Mouse (Mus musculus) bone marrow macrophage, adult 2 months (primary cell): ENCODE measurements around the gene Eef1e1. TPM values are rescaled to one million over a fixed set of nuclear protein-coding genes. Genes with fewer than 3 reads are reported as not detected.
"Not testable (repeated sequence)": the region's sequence is repeated elsewhere in the genome, so short reads cannot be mapped to it uniquely, and the experiment has no call there.

ENCODE experiments used
- H3K27ac ChIP-seq: 2 replicates; pipeline ENCODE4 v1.5.1; 2012; ENCODE audit warnings: low read depth, low read length; ENCODE audit not compliant: insufficient read depth
- H3K4me1 ChIP-seq: 2 replicates; pipeline ENCODE4 v1.6.1; 2012; ENCODE audit warnings: low read length; ENCODE audit not compliant: control insufficient read depth, insufficient read depth
- H3K4me3 ChIP-seq: 2 replicates; pipeline ENCODE4 v1.5.1; 2012; ENCODE audit warnings: mild to moderate bottlenecking, low read length, moderate library complexity; ENCODE audit not compliant: insufficient read depth
- CTCF ChIP-seq: IDR thresholded peaks from 2 replicates; pipeline ENCODE4 v1.5.1; 2012; ENCODE audit warnings: low read depth, mild to moderate bottlenecking, low read length, moderate library complexity
- POLR2A ChIP-seq: IDR thresholded peaks from 2 replicates; pipeline ENCODE4 v1.6.1; 2012; ENCODE audit warnings: mild to moderate bottlenecking, low read depth, low read length, borderline replicate concordance
- polyA plus RNA-seq: library from polyadenylated mRNA; stranded (reverse); fragments of >200 nt; gene quantifications from 2 replicates; pipeline ENCODE4 v1.2.4, GENCODE M21; 2012; ENCODE audit not compliant: missing spikeins, insufficient read depth, insufficient read length

Eef1e1 gene
- polyA plus RNA-seq, 1 experiment, result 8.9 TPM

DNA sequence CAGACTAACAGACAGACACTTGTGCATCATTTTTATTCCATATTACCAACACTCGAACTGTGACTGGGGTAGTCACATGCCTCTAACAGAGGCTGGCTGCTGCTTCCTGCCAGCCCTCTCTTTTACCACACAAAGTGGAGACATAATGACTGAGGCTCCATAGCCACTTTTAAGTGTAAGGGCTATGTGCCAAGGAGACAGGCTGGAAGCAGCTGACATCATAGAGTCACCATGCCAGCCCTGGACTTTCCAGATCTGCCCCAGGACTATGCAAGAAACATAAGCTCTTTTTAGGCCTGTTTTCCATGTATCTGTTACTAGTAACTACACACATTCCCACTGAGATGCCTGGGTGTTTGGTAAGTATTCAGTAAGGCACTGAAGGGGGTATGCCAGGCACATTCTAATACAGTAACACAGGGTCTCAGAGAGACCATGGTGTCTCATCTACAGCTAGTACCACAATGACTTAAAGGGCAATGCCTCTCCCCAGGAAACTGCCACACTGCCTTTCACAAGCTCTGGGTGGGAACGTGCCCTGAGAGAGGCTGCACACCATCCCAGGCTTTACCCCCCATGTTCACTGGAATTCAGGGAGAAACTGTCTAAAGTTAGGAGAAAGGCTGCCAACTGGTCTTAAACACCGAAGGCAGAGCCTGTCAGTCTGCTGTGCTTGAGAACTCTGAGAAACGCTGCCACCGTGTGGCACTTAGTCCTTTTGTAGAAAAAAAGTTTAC, 33.2 kb downstream of the Eef1e1 start:
- Histone ChIP-seq H3K4me3 (no peak overlapping the region), H3K4me1 (peaks cover 9% of the 10 kb centered on the region), H3K27ac (no peak overlapping the region)
- no peak for TF ChIP-seq CTCF

DNA sequence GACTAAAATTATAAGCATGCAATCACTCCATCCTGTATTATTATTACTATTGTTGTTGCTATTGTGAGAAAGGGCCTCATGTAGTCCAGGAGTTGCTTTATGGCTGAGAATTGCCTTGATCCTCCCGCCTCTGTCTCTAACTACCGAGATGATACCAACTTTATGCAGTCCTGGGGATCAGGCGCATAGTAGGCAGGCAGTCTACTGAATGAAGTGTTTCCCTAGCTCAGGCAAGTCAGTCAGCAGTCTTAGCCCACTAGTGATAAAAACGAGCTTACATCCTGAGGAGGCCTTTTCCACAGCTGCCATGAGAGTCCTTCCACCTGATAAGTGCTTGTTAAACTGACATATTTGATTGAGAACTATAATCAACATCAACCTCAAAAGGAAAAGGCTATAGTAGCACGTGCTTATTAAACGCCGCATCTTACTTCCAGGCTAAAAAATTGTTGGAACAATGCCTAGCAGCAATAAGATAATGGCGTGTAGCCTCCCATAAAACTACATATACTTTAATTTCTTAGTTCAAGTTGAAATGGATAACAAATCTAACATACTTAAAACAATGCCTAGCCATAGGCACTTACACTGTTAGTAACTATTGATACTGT, 34.5 kb downstream of the Eef1e1 start:
- Histone ChIP-seq H3K4me3 (no peak overlapping the region), H3K27ac (no peak overlapping the region), H3K4me1 (peaks cover 9% of the 10 kb centered on the region)
- TF ChIP-seq POLR2A, result no peak
- no peak for TF ChIP-seq CTCF

DNA sequence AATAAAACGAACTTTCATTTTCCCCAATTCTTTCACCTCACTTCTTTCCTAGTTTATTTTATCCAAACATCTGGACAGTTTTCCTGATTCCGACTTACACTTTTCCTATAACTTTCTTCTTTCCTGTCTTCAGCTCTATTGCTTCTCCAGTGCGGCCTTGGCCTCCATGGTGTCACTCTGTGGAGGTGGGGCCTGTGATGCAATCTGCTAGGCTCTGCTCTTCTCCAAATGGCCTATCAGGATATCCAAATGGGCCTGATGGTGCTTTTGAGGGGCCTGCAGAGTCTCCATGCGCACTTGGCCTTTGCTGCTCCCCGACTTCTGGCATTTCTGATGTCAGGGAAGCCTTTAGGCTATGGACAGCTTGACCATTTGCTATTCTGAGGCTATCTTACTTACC, 35.6 kb downstream of the Eef1e1 start:
- no peak for TF ChIP-seq POLR2A
- no peak for TF ChIP-seq CTCF
- no peak overlapping the region for H3K27ac ChIP-seq
- peaks cover 9% of the 10 kb centered on the region for H3K4me1 ChIP-seq
- no peak overlapping the region for H3K4me3 ChIP-seq

DNA sequence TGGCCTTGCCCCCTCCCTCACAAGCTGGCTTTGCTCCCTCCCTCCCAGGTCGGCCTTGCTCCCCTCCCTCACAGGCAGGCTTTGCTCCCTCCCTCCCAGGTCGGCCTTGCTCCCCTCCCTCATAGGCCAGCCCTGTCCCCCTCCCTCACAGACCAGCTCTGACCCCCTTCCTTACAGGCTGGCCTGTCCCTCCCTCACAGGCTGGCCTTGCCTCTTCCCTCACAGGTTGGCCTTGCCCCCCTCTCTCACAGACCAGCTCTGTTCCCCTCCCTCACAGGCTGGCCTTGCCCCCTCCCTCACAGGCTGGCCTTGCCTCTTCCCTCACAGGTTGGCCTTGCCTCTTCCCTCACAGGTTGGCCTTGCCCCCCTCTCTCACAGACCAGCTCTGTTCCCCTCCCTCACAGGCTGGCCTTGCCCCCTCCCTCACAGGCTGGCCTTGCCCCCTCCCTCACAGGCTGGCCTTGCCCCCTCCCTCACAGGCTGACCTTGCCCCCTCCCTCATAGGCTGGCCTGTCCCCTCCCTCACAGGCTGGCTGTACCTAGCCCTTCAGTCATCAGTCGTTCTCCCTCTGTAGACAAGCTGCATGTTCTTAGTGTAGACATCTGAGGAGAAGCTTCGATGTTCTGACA, 40.7 kb downstream of the Eef1e1 start:
- peaks cover 17% of the 10 kb centered on the region for H3K4me1 ChIP-seq

DNA sequence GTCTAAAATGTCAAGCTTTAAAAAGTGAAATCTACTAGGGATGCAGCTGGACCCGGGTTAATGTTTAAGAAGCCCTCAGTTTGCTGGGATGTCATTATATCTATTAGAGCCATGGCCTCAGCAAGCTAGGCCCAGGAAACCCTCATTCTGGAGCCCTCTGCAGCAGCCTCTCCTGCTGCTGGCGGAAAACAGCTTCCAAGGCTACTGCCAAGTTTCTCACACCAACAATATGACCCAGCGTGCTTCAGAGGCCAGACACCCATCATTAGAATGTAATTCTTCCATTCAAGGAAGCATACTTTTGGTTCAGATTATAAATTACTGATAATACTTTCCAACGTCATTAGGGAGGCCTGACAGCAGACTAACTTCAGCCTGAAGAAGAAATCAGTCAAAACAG, 42.0 kb downstream of the Eef1e1 start:
- no peak for TF ChIP-seq POLR2A
- TF ChIP-seq CTCF, result no peak
- Histone ChIP-seq H3K4me3 (no peak overlapping the region), H3K4me1 (peaks cover 18% of the 10 kb centered on the region), H3K27ac (no peak overlapping the region)

More for the DNA sequence above, 40.7 kb downstream of the Eef1e1 start:
- H3K4me3 ChIP-seq, H3K27ac ChIP-seq: not testable (repeated sequence)

DNA sequence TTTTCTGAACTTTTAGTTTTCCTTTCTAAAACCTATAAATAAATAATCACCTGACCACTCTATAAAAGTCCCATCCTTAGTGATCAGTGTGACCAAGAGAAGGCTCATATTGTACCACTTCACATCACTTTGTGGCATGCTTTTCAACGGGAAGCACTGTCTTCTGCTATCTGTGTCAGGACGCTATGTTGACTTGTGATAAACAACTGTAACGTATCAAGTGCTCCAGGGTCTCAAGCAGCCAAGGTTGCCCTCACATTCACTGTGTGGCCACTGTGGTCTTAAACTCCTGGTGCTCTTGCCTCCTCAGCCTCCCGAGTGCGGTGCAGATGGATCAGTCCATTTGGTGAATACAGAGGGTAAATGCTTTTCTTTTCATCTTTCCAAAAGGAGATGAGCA, 43.2 kb downstream of the Eef1e1 start:
- Histone ChIP-seq H3K27ac (no peak overlapping the region), H3K4me1 (peaks cover 18% of the 10 kb centered on the region), H3K4me3 (no peak overlapping the region)
- TF ChIP-seq POLR2A (no peak), CTCF (no peak)

DNA sequence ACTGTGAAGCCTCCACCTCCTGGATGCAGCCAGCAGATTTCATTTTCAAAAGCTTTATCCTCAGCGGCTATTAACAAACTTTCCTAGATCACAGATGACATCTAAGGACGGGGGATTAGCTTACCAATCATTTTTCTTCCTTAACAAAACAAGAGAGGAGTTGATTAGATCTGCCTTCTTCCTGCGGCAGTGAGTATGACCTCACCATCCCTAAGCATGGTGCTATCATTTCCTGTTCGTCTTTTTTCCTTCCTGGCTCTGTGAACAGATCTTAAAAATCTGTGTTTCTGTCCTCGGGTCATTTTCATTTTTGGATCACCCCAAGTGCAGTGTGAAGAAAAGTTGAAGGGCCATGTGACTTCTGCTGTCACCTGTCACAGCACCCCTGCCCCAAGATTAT, 44.6 kb downstream of the Eef1e1 start:
- Histone ChIP-seq H3K4me3 (no peak overlapping the region), H3K4me1 (peaks cover 18% of the 10 kb centered on the region), H3K27ac (peak overlapping the region; percentile 20)
- no peak for TF ChIP-seq POLR2A
- TF ChIP-seq CTCF, result no peak

DNA sequence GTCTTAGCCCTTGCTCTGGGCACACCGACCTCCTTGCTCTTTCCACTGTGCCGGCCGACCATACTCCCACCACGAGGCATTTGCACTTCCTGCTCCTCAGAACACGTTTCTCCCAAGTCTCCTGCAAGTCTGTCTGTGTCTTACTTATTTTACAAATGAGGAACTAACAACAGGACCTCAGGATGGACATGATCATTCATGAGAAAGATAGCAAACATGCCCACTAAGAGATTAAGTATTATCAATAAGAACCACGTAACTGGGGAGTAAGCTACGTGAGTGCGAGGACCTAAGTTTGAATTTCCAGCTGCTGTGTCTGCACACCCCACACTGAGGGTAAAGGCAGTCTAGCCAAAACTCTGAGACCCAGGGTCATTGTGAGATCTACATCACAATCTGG, 45.3 kb downstream of the Eef1e1 start:
- peak overlapping the region; percentile 21 for H3K27ac ChIP-seq
- TF ChIP-seq POLR2A, result no peak
- TF ChIP-seq CTCF, result no peak
- no peak overlapping the region for H3K4me3 ChIP-seq
- H3K4me1 ChIP-seq, result peaks cover 18% of the 10 kb centered on the region

DNA sequence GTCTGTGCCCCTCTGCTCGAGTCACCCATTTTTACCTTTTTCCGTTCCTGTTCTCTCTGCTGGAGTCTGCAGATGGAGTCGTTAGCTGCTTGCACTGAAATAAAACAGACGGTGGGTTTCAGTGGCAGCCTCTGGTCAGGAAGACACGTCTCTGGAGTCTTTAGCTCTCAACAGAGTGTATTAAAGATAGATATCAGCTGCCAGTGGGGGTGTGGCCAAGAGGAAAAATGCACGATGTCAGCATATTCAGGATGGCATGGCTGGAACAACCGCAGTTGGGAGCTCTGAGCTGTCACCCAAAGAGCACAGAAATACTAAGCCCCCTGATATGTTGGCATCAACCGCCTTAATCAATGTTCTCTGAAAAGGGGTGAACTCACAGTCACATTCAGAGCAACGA, 46.2 kb downstream of the Eef1e1 start:
- TF ChIP-seq POLR2A (no peak), CTCF (no peak)
- no peak overlapping the region for H3K4me3 ChIP-seq

DNA sequence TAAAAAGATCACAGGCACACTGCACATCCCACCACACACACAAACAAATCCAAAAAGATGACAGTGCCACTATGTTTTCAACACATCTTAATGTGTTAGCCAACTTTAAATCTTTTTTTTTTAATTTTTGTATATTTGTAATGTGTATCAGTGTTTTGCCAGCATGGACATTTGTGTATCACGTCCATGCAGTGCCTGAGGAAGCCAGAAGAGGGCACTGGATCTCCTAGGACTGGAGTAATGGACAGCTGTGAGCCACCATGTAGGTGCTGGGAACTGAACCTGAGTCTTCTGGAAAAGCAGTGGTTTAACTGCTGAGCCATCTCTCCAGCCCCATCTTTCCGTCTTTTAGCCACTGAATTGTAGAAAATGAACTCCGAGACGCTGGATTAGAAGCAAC, 46.7 kb downstream of the Eef1e1 start:
- H3K4me1 ChIP-seq, result peaks cover 18% of the 10 kb centered on the region

More for the DNA sequence above, 46.2 kb downstream of the Eef1e1 start:
- peaks cover 18% of the 10 kb centered on the region for H3K4me1 ChIP-seq
- H3K27ac ChIP-seq, result no peak overlapping the region

More for the DNA sequence above, 46.7 kb downstream of the Eef1e1 start:
- Histone ChIP-seq H3K27ac (no peak overlapping the region), H3K4me3 (no peak overlapping the region)
- TF ChIP-seq POLR2A, result no peak
- TF ChIP-seq CTCF, result no peak
